Mouse (Mus musculus): ENCODE measurements around the gene Brpf3. TPM values are rescaled to one million over a fixed set of nuclear protein-coding genes. Genes with fewer than 3 reads are reported as not detected.
"Not testable (repeated sequence)": the region's sequence is repeated elsewhere in the genome, so short reads cannot be mapped to it uniquely, and the experiment has no call there.

The Brpf3 gene
- total and polyA plus RNA-seq, 2 experiments from 2014 or later, result 4.9 to 21.5 TPM

- H3K9me3 ChIP-seq (ENCODE audit: low read length), result no peaks in the 10 kb centered on the region
- TF ChIP-seq CTCF (IDR thresholded peaks at IDR 0.05), result no peak
- no peak overlapping the region for H3K9ac ChIP-seq (replicated peaks; ENCODE audit: low read length, poor library complexity, severe bottlenecking)
- WGBS, result 94% methylated on average over 10 of the region's 10 CpGs
- H3K27me3 ChIP-seq (ENCODE audit: insufficient read depth, low read length), result no peaks in the 10 kb centered on the region
- ATAC-seq (ENCODE audit: low FRiP score) (no peak), DNase-seq (ENCODE audit: low spot score) (no peak)
- H3K36me3 ChIP-seq (ENCODE audit: insufficient read depth, low read length), result peaks cover 57% of the 10 kb centered on the region
- H3K27ac ChIP-seq (ENCODE audit: low read depth, low read length), result no peak overlapping the region
- no peak overlapping the region for H3K4me2 ChIP-seq (ENCODE audit: low read depth, low read length, poor library complexity, severe bottlenecking)
- no peaks in the 10 kb centered on the region for H3K4me1 ChIP-seq (ENCODE audit: insufficient read depth, low read length)
- no peak overlapping the region for H3K4me3 ChIP-seq (ENCODE audit: low read depth, low read length)
These were observed 11.5 kb downstream of the Brpf3 start for GRCm38 (mm10) chr17:28812345-28812744.

DNA sequence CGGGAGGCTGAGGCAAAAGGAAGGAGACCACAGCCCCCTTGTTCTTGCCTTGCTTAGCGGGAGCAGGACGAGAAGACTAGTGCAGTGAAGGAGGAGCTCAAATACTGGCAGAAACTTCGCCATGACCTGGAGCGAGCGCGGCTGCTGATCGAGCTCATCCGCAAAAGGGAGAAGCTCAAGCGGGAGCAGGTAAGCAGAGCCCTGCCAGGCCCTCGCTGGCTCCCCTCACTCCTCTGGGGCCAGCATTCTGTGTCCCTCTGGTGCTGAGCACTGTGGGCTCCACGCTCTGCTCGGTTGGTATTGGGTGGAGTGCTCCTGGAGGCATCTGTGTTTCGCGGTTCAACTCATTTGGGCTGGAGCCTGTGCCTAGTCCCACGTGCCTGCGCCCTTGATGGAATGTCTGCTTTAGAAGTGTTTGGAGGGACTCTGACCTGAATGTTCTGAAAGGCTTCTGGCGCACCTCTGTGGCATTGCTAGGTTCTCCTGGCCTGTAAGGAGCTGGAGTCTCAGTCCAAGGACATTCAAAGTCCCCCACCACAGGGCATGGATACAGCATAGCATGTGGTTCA is 13.7 kb downstream of the Brpf3 start:
- TF ChIP-seq CTCF (IDR thresholded peaks at IDR 0.05), result no peak
- H3K36me3 ChIP-seq (ENCODE audit: insufficient read depth, low read length), result peaks cover 62% of the 10 kb centered on the region
- no peak overlapping the region for H3K4me3 ChIP-seq (ENCODE audit: low read depth, low read length)
- ATAC-seq (ENCODE audit: low FRiP score) (no peak), DNase-seq (ENCODE audit: low spot score) (no peak)
- no peak overlapping the region for H3K4me2 ChIP-seq (ENCODE audit: low read depth, low read length, poor library complexity, severe bottlenecking)
- no peaks in the 10 kb centered on the region for H3K9me3 ChIP-seq (ENCODE audit: low read length)
- WGBS, result 91% methylated on average over 18 of the region's 18 CpGs
- no peak overlapping the region for H3K9ac ChIP-seq (replicated peaks; ENCODE audit: low read length, poor library complexity, severe bottlenecking)
- H3K27me3 ChIP-seq (ENCODE audit: insufficient read depth, low read length), result no peaks in the 10 kb centered on the region
- H3K4me1 ChIP-seq (ENCODE audit: insufficient read depth, low read length), result no peaks in the 10 kb centered on the region
- no peak overlapping the region for H3K27ac ChIP-seq (ENCODE audit: low read depth, low read length)

DNA sequence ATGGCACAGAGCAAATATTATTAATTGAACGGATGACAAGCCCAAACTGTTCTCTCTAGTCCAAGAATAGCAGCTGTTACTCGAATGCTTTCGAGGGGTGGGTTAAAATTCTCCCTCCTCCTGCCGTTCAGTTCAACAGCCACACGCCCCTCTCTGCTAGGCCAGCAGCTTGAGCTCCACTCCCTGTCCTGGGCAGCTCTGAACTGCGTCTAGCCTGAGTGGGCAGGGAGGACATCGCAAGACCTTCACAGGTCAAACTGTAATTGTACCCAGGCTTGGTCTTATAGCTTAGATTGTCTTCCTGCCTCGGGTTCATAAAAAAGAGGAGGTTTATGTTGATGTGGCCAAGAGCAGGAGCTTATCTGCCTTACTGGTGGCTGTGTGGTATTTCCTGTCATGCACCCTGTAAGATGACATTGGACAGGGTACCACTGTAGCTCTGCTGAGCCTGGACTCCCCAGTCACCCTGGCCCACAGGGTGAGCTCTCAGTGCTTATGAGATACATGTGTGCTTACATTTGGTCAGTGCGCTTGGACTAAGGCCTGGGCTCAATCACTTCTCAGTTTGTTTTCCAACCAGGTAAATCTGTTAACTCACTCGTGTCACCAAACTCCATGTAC is 14.6 kb downstream of the Brpf3 start:
- H3K27ac ChIP-seq (ENCODE audit: low read depth, low read length), result no peak overlapping the region
- ATAC-seq (ENCODE audit: low FRiP score), result no peak
- no peak for TF ChIP-seq CTCF (IDR thresholded peaks at IDR 0.05)
- H3K9ac ChIP-seq (replicated peaks; ENCODE audit: low read length, poor library complexity, severe bottlenecking), result no peak overlapping the region
- WGBS, result 91% methylated on average over 10 of the region's 10 CpGs
- no peak overlapping the region for H3K4me2 ChIP-seq (ENCODE audit: low read depth, low read length, poor library complexity, severe bottlenecking)
- no peaks in the 10 kb centered on the region for H3K4me1 ChIP-seq (ENCODE audit: insufficient read depth, low read length)
- no peak for DNase-seq (ENCODE audit: low spot score)
- H3K9me3 ChIP-seq (ENCODE audit: low read length), result no peaks in the 10 kb centered on the region
- H3K27me3 ChIP-seq (ENCODE audit: insufficient read depth, low read length), result no peaks in the 10 kb centered on the region
- peaks cover 55% of the 10 kb centered on the region for H3K36me3 ChIP-seq (ENCODE audit: insufficient read depth, low read length)
- H3K4me3 ChIP-seq (ENCODE audit: low read depth, low read length), result no peak overlapping the region

DNA sequence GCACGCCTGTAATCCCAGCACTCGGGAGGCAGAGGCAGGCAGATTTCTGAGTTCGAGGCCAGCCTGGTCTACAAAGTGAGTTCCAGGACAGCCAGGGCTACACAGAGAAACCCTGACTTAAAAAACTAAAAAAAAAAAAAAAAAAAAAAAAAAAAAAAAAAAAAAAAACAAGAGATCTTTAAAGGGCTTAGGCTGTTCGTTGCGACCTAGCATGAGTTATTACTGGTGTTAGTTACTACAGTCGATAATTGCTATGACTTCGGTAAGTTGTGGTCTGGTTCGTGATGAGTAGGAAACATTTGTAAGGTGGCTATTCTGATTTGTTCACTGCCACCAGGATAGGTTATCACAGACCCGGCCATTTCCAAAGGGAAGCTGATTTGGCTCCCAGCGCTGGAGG is 15.4 kb downstream of the Brpf3 start:
- not testable (repeated sequence) for H3K9me3 ChIP-seq (ENCODE audit: low read length); H3K4me2 ChIP-seq (ENCODE audit: low read depth, low read length, poor library complexity, severe bottlenecking); H3K27me3 ChIP-seq (ENCODE audit: insufficient read depth, low read length); ATAC-seq (ENCODE audit: low FRiP score); H3K9ac ChIP-seq (replicated peaks; ENCODE audit: low read length, poor library complexity, severe bottlenecking); H3K4me1 ChIP-seq (ENCODE audit: insufficient read depth, low read length); H3K27ac ChIP-seq (ENCODE audit: low read depth, low read length); DNase-seq (ENCODE audit: low spot score); H3K4me3 ChIP-seq (ENCODE audit: low read depth, low read length)
- peaks cover 61% of the 10 kb centered on the region for H3K36me3 ChIP-seq (ENCODE audit: insufficient read depth, low read length)
- WGBS, result 98% methylated on average over 10 of the region's 10 CpGs

DNA sequence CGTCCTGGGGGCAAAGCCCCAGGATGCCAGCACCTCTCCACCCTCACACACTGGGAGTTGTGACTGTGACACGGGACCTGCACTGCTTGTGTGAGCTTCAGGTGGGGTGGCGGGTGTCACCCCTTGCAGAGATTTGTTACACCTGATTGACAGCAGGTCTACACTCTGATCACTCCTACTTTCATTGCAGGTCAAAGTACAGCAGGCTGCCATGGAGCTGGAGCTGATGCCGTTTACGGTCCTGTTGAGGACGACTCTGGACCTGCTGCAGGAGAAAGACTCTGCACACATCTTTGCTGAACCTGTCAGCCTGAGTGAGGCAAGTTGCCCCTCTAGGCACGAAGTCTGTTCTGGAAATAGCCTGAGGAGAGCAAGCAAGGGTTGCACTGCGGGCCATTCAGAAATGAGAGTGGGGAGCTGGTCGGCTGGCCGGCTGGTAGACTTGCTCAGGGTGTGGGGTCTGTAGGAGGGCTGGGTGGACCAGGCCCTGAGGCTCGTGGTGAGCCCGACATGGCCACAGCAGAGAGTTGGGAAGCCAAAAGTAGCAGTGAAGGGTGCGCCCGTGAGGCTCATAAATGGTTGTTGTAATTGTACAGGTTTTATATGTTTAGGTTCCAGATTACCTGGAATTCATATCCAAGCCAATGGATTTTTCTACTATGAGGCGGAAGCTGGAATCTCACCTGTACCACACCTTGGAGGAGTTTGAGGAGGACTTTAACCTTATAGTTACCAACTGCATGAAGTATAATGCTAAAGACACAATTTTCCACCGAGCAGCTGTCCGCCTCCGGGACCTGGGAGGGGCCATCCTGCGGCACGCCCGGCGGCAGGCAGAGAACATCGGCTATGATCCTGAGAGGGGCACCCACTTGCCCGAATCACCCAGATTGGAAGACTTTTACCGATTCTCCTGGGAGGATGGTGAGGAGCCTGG is 16.3 kb downstream of the Brpf3 start:
- DNase-seq (ENCODE audit: low spot score) (no peak), ATAC-seq (ENCODE audit: low FRiP score) (no peak)
- Histone ChIP-seq H3K27me3 (ENCODE audit: insufficient read depth, low read length) (no peaks in the 10 kb centered on the region), H3K9ac (replicated peaks; ENCODE audit: low read length, poor library complexity, severe bottlenecking) (no peak overlapping the region), H3K27ac (ENCODE audit: low read depth, low read length) (no peak overlapping the region), H3K4me2 (ENCODE audit: low read depth, low read length, poor library complexity, severe bottlenecking) (no peak overlapping the region), H3K4me1 (ENCODE audit: insufficient read depth, low read length) (no peaks in the 10 kb centered on the region), H3K4me3 (ENCODE audit: low read depth, low read length) (no peak overlapping the region), H3K9me3 (ENCODE audit: low read length) (no peaks in the 10 kb centered on the region), H3K36me3 (ENCODE audit: insufficient read depth, low read length) (peaks cover 64% of the 10 kb centered on the region)
- 95% methylated on average over 25 of the region's 25 CpGs for WGBS
- TF ChIP-seq CTCF (IDR thresholded peaks at IDR 0.05), result no peak

GRCm38 (mm10) chr17:28820189-28820588 is 19.3 kb downstream of the Brpf3 start:
- no peaks in the 10 kb centered on the region for H3K27me3 ChIP-seq (ENCODE audit: insufficient read depth, low read length)
- H3K9me3 ChIP-seq (ENCODE audit: low read length), result no peaks in the 10 kb centered on the region
- ATAC-seq (ENCODE audit: low FRiP score), result no peak
- no peak overlapping the region for H3K4me2 ChIP-seq (ENCODE audit: low read depth, low read length, poor library complexity, severe bottlenecking)
- no peak for DNase-seq (ENCODE audit: low spot score)
- no peak overlapping the region for H3K27ac ChIP-seq (ENCODE audit: low read depth, low read length)
- no peak overlapping the region for H3K4me3 ChIP-seq (ENCODE audit: low read depth, low read length)
- WGBS, result 77% methylated on average over 2 of the region's 2 CpGs
- no peak for TF ChIP-seq CTCF (IDR thresholded peaks at IDR 0.05)
- no peak overlapping the region for H3K9ac ChIP-seq (replicated peaks; ENCODE audit: low read length, poor library complexity, severe bottlenecking)
- H3K36me3 ChIP-seq (ENCODE audit: insufficient read depth, low read length), result peaks cover 70% of the 10 kb centered on the region
- H3K4me1 ChIP-seq (ENCODE audit: insufficient read depth, low read length), result no peaks in the 10 kb centered on the region

Measured in midbrain, postnatal 0 days (tissue).